Mouse (Mus musculus): ENCODE measurements at regions not wholly inside any gene's neighbourhood (a gene's known extent, or its start where the extent isn't known, plus 50 kb on each side); places are given as distances from the start of the nearest gene placed in this dataset.

DNA sequence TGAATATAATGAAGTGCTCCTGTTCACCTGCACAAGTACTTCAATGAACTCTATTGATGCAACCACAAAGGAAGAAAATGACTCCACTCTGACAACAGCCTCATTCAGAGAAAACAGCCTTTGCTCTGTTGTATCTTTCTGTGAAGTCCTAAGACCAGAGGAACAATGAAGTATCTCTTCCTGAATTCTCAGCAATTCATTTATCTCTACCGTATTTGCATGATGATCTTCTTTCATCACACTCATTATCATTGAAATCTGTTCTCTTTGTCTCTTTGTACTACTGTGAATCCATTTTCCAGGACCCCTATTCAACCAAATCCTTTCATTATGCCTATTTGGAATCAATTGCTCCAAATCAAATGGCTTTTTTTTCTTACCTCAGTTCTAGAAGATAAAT, 2355.5 kb downstream of the Pcdh9 start:
- no peak for DNase-seq (ENCODE audit: low spot score)
- 22% methylated on average over 1 of the region's 1 CpGs for WGBS
- no peaks in the 10 kb centered on the region for H3K36me3 ChIP-seq (ENCODE audit: control insufficient read depth, insufficient read depth, low read length)
- H3K4me2 ChIP-seq (replicated peaks; ENCODE audit: low read depth, low read length) = no peak overlapping the region
- no peaks in the 10 kb centered on the region for H3K9me3 ChIP-seq (ENCODE audit: control insufficient read depth, low read length)
- no peaks in the 10 kb centered on the region for H3K27me3 ChIP-seq (ENCODE audit: control insufficient read depth, insufficient read depth, low read length)
- peak; percentile 66; the same call in 1 of the 2 replicates for ATAC-seq (ENCODE audit: low FRiP score)
- H3K4me1 ChIP-seq (replicated peaks; ENCODE audit: control insufficient read depth, insufficient read depth, low read length) = no peaks in the 10 kb centered on the region
- no peak overlapping the region for H3K27ac ChIP-seq (ENCODE audit: low read depth, low read length)
- no peak overlapping the region for H3K4me3 ChIP-seq (ENCODE audit: low read depth, low read length)
- H3K9ac ChIP-seq (ENCODE audit: low read depth, low read length) = no peak overlapping the region

DNA sequence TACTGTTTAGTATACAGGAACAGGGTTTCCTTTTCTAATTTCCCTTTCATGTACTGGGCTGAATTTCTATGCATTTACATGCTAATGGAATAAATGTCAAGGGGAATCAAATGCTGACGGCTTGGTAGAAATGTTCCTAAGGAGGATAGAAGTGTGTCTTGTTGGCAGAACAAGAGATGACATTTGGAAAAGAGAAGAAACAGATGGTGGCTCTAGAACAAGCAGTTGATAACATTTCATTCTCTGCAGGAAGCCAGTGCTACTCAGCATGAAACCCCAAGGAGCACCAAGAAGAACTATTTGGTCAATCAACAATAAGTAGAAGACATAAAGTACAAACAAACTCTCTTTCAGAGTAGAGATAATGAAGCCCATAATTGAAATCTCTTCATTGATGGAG, 2392.0 kb downstream of the Pcdh9 start:
- no peak for DNase-seq (ENCODE audit: low spot score)

GRCm38 (mm10) chr14:91478358-91478870, 2412.1 kb downstream of the Pcdh9 start:
- Histone ChIP-seq H3K9ac (ENCODE audit: low read depth, low read length) (no peak overlapping the region), H3K9me3 (ENCODE audit: control insufficient read depth, low read length) (no peaks in the 10 kb centered on the region), H3K4me1 (replicated peaks; ENCODE audit: control insufficient read depth, insufficient read depth, low read length) (no peaks in the 10 kb centered on the region), H3K4me2 (replicated peaks; ENCODE audit: low read depth, low read length) (no peak overlapping the region), H3K27ac (ENCODE audit: low read depth, low read length) (no peak overlapping the region), H3K4me3 (ENCODE audit: low read depth, low read length) (no peak overlapping the region), H3K36me3 (ENCODE audit: control insufficient read depth, insufficient read depth, low read length) (no peaks in the 10 kb centered on the region), H3K27me3 (ENCODE audit: control insufficient read depth, insufficient read depth, low read length) (no peaks in the 10 kb centered on the region)
- DNase-seq (ENCODE audit: low spot score) (no peak), ATAC-seq (ENCODE audit: low FRiP score) (no peak)
- WGBS = 70% methylated on average over 3 of the region's 3 CpGs

More for the DNA sequence above, 2392.0 kb downstream of the Pcdh9 start:
- Histone ChIP-seq H3K9me3 (ENCODE audit: control insufficient read depth, low read length) (no peaks in the 10 kb centered on the region), H3K4me1 (replicated peaks; ENCODE audit: control insufficient read depth, insufficient read depth, low read length) (no peaks in the 10 kb centered on the region), H3K4me2 (replicated peaks; ENCODE audit: low read depth, low read length) (no peak overlapping the region), H3K36me3 (ENCODE audit: control insufficient read depth, insufficient read depth, low read length) (no peaks in the 10 kb centered on the region), H3K9ac (ENCODE audit: low read depth, low read length) (no peak overlapping the region), H3K4me3 (ENCODE audit: low read depth, low read length) (no peak overlapping the region), H3K27ac (ENCODE audit: low read depth, low read length) (no peak overlapping the region), H3K27me3 (ENCODE audit: control insufficient read depth, insufficient read depth, low read length) (no peaks in the 10 kb centered on the region)
- WGBS = 34% methylated on average over 1 of the region's 1 CpGs
- ATAC-seq (ENCODE audit: low FRiP score) = no peak

DNA sequence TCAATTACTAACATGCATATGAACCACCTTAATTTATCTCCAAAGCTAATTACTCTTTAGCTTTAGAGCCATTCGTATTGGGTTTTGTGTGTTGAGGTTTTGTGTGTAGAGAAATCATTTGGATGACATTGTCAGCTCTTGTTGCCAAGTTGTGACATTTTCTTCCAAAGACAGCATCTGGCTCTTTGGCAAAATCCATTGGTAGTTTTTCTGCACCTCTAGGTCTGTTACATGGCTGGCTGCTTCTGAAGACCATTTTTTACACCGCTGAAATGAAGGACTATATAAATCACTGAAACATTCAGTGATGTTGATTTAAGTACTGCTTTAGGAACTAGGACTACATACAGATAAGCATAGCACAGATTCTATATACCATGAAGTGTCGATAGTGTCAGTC, 2426.6 kb downstream of the Pcdh9 start:
- Histone ChIP-seq H3K27ac (ENCODE audit: low read depth, low read length) (no peak overlapping the region), H3K9me3 (ENCODE audit: control insufficient read depth, low read length) (no peaks in the 10 kb centered on the region), H3K4me2 (replicated peaks; ENCODE audit: low read depth, low read length) (no peak overlapping the region), H3K4me1 (replicated peaks; ENCODE audit: control insufficient read depth, insufficient read depth, low read length) (no peaks in the 10 kb centered on the region), H3K4me3 (ENCODE audit: low read depth, low read length) (no peak overlapping the region), H3K36me3 (ENCODE audit: control insufficient read depth, insufficient read depth, low read length) (no peaks in the 10 kb centered on the region), H3K27me3 (ENCODE audit: control insufficient read depth, insufficient read depth, low read length) (no peaks in the 10 kb centered on the region), H3K9ac (ENCODE audit: low read depth, low read length) (no peak overlapping the region)
- DNase-seq (ENCODE audit: low spot score) = no peak
- 88% methylated on average over 3 of the region's 3 CpGs for WGBS
- no peak for ATAC-seq (ENCODE audit: low FRiP score)

- no peaks in the 10 kb centered on the region for H3K9me3 ChIP-seq (ENCODE audit: control insufficient read depth, low read length)
- no peaks in the 10 kb centered on the region for H3K4me1 ChIP-seq (replicated peaks; ENCODE audit: control insufficient read depth, insufficient read depth, low read length)
- no peak overlapping the region for H3K4me2 ChIP-seq (replicated peaks; ENCODE audit: low read depth, low read length)
- ATAC-seq (ENCODE audit: low FRiP score) = no peak
- H3K27ac ChIP-seq (ENCODE audit: low read depth, low read length) = no peak overlapping the region
- H3K27me3 ChIP-seq (ENCODE audit: control insufficient read depth, insufficient read depth, low read length) = no peaks in the 10 kb centered on the region
- H3K36me3 ChIP-seq (ENCODE audit: control insufficient read depth, insufficient read depth, low read length) = no peaks in the 10 kb centered on the region
- H3K4me3 ChIP-seq (ENCODE audit: low read depth, low read length) = no peak overlapping the region
- 86% methylated on average over 2 of the region's 2 CpGs for WGBS
- DNase-seq (ENCODE audit: low spot score) = no peak
- no peak overlapping the region for H3K9ac ChIP-seq (ENCODE audit: low read depth, low read length)
Measured at GRCm38 (mm10) chr14:91462671-91463070, 2427.8 kb downstream of the Pcdh9 start.

DNA sequence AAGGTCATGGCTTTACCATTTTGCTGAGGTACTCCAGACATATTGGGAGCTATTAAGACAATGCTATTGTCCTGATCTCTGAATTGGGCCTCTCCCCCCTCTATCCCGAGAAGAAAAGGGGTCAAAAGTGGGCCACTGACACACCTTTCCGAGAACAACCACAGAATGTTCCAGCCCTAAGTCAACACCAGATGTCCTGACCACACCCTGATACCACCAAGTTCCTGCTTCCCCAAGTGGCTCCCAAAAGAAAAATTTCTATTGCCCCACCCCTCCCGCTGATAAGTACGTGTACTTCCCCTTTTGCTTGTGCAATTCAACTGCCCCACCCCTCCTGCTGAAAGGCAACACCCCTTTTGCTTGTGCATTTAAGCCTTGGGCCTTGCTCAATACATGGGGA, 2431.7 kb downstream of the Pcdh9 start:
- H3K27ac ChIP-seq (ENCODE audit: low read depth, low read length) = no peak overlapping the region
- DNase-seq (ENCODE audit: low spot score) (no peak), ATAC-seq (ENCODE audit: low FRiP score) (no peak)
- no peak overlapping the region for H3K4me2 ChIP-seq (replicated peaks; ENCODE audit: low read depth, low read length)
- WGBS = 91% methylated on average over 4 of the region's 4 CpGs
- no peaks in the 10 kb centered on the region for H3K36me3 ChIP-seq (ENCODE audit: control insufficient read depth, insufficient read depth, low read length)
- H3K9me3 ChIP-seq (ENCODE audit: control insufficient read depth, low read length) = no peaks in the 10 kb centered on the region
- no peak overlapping the region for H3K4me3 ChIP-seq (ENCODE audit: low read depth, low read length)
- H3K4me1 ChIP-seq (replicated peaks; ENCODE audit: control insufficient read depth, insufficient read depth, low read length) = no peaks in the 10 kb centered on the region
- H3K9ac ChIP-seq (ENCODE audit: low read depth, low read length) = no peak overlapping the region
- no peaks in the 10 kb centered on the region for H3K27me3 ChIP-seq (ENCODE audit: control insufficient read depth, insufficient read depth, low read length)
